Mouse (Mus musculus) lung, postnatal 0 days (tissue): ENCODE measurements around the gene Nudcd2.

ENCODE experiments used
- CTCF ChIP-seq: IDR thresholded peaks from 2 replicates; pipeline ENCODE4 v1.5.1; 2016; ENCODE audit warnings: antibody characterized with exemption, mild to moderate bottlenecking
- EP300 ChIP-seq: IDR thresholded peaks from 2 replicates; pipeline ENCODE4 v1.6.1; 2016; ENCODE audit warnings: antibody characterized with exemption, mild to moderate bottlenecking, control low read depth

DNA sequence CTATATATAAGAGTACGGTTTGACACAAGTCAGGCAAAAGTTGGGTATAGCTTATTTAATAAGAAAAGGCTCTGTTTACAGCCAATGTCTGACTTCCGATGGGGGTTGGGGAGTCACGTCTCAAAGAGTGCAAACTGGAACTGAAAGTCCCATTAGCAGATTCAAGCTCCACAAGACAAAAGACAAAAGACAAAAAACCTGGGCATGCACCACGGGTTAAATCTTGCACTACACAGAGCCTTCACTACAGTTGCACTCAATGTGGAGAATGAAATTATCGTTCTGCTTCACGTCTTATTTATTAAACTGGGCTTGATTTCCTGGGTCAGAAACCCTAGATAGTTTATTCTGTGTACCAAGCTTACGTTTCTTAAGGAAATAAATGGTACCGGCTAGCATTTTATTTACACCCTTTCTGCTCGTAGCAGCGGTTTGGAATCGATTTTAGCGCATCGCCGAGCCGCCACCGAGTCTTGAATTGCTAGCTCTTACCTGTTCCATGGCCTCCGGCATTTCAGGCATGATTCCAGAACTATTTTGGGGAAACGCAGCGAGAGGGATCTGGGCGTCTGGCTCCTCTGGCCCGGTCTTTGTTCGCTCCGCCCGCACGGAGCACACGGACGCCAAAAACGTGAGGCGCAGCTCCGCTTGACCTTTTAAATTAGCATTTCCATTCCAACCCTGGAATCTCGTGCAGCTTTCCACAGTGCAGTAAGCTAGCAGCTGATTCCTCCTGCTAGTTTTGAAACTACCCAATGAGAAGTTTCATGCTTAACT, 39.0 kb upstream of the Nudcd2 start:
- no peak for TF ChIP-seq CTCF
- peak; percentile 13; the same call in 1 of the 2 replicates for TF ChIP-seq EP300
